Mouse (Mus musculus): ENCODE results near the gene Spint3.

Spint3 gene

DNA sequence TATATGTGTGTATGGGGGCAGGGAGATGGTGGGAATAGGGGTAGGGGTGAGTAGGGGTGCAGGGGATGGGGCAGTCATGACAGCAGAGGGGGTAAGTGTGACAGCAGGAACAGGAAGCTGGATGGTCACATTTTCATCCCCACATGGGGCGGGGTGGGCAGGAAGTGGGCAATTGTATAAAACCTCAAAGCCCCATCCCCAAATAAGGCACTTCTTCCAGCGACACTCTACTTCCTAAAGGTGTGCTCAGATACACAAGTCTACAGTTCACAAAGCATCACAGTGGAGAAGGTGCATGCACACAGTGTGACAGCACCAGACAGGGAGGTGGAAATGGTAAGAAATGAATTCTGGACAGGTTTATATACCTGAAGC lies 22.4 kb downstream of the Spint3 start:
- DNase-seq (ENCODE audit: extremely low read depth, low read depth, low spot score): no peak

DNA sequence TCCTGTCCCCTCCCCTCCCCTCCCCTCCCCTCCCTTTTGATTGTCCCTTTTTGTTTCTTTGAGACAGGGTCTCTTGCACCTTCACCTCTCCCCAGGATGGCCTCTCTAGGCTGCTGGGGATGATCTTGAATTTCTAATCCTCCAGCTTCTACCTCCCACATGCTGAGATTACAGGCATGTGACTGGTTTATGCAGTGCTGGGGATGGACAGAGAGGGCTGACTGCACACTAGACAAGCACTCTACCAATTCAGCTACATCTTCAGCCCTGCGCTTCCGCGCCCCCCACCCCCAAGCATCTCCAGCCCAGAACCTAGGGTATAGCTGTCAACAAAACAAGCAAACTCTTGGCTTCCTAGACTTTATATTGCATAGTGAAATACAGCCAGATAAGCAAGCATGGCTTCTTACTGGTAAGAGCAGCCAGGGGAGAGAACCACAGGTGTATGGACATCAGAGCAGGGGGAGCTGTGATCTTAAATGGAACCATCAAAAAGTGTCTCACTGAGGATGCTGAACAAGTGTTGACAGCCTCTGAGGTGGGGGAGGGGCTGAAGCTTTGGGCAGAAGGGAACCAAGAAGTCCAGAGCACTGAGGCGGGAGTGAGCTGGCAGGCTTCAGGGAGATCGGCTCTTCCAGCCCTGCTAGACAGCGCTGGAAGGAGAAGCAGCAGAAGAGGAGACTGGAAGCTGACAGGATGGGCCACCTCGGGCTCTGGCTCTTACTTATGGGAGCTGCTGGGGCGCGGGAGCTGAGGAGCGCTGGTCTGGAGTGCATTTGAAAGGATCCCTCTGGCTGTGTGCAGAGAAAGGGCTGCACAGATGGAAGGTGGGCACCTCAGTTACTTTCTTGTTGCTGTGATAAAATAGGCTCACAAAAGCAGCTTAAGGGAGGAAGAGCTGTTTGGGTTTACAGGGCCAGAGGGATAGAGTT lies 23.0 kb downstream of the Spint3 start:
- DNase-seq (ENCODE audit: extremely low read depth, low read depth, low spot score): no peak

GRCm38 (mm10) chr2:164549338-164549737 lies 23.9 kb downstream of the Spint3 start:
- DNase-seq (ENCODE audit: extremely low read depth, low read depth, low spot score): no peak

DNA sequence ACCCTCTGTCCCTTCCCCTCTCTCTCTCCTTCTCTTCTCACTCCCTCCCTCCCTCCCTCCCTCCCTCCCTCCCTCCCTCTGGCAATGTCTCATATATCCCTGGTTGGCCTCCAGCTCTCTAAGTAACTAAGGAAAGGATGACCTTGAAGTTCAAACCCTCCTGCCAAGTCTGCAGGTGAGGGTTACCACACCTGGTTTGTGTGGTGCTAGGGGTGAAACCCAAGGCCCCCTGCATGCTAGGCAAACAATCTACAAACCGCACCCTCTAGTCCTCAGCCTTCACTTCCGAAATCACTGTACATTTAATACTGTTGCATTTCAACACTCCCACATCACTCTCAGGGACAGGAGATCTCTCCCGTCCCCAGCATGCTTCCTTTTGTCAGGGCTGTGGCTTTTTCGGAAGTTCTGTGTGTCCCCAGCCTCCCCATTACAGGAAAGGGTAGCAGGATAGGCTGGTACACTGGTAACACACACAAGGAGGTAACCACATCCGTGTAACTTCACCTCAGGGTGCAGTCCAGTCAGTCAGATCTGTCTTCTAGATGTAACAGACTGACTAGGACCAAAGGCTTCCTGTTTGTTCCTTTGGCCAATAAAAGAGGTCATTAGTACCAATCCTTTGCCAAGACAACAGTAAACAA lies 28.7 kb downstream of the Spint3 start:
- no peak for DNase-seq (ENCODE audit: extremely low read depth, low read depth, low spot score)

- DNase-seq (ENCODE audit: extremely low read depth, low read depth, low spot score): no peak
Measured at GRCm38 (mm10) chr2:164543745-164544144, 29.5 kb downstream of the Spint3 start.

GRCm38 (mm10) chr2:164542598-164542997 lies 30.7 kb downstream of the Spint3 start:
- no peak for DNase-seq (ENCODE audit: extremely low read depth, low read depth, low spot score)

GRCm38 (mm10) chr2:164542132-164542531 lies 31.1 kb downstream of the Spint3 start:
- DNase-seq (ENCODE audit: extremely low read depth, low read depth, low spot score): no peak

- DNase-seq (ENCODE audit: extremely low read depth, low read depth, low spot score): no peak
Measured at GRCm38 (mm10) chr2:164540652-164541427, 32.4 kb downstream of the Spint3 start.

- DNase-seq (ENCODE audit: extremely low read depth, low read depth, low spot score): no peak
Measured at GRCm38 (mm10) chr2:164537003-164537402, 36.3 kb downstream of the Spint3 start.

DNA sequence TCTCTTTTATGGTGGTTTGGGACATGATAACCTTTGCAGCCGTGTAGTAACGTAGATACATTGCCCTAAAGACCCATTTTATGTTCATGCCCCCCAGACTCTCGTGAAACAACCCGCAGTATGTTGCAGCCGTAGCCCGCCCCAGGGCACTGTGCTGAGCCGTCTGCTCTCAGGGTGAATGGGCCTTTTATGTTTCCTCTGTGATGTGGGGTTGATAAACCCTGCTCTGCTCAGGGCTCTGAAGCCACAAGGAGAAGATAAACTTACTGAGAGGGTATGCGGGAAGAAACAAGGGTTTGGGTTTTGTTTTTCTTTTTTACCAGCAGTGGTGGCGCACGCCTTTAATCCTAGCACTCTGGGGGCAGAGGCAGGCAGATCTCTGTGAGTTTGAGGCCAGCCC lies 38.9 kb downstream of the Spint3 start:
- DNase-seq (ENCODE audit: extremely low read depth, low read depth, low spot score): no peak

GRCm38 (mm10) chr2:164531169-164531568 lies 42.1 kb downstream of the Spint3 start:
- no peak for DNase-seq (ENCODE audit: extremely low read depth, low read depth, low spot score)

GRCm38 (mm10) chr2:164528557-164528956 lies 44.7 kb downstream of the Spint3 start:
- DNase-seq (ENCODE audit: extremely low read depth, low read depth, low spot score): no peak

- DNase-seq (ENCODE audit: extremely low read depth, low read depth, low spot score): no peak
Measured at GRCm38 (mm10) chr2:164523301-164523773, 49.9 kb downstream of the Spint3 start.

DNA sequence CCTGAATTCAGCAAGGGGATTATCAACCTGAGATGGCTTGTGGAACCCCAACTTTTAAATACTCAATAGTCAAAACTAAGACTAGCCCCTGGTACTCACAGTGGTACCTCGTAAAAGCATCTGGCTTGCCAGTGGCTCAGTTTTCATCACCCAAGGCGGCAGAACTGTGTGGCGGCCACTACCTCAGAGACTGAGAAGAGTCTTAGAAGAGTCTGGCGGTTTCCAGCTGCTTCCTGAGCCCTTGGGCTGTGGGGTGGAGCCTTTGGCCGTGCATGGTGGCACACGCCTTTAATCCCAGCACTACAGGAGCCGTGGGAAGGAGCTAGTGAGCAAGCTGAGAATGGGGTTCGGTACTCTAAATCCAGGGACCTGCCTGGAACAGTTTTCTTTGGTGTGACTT lies 51.0 kb downstream of the Spint3 start:
- DNase-seq (ENCODE audit: extremely low read depth, low read depth, low spot score): no peak

GRCm38 (mm10) chr2:164521841-164522240 lies 51.4 kb downstream of the Spint3 start:
- no peak for DNase-seq (ENCODE audit: extremely low read depth, low read depth, low spot score)

DNA sequence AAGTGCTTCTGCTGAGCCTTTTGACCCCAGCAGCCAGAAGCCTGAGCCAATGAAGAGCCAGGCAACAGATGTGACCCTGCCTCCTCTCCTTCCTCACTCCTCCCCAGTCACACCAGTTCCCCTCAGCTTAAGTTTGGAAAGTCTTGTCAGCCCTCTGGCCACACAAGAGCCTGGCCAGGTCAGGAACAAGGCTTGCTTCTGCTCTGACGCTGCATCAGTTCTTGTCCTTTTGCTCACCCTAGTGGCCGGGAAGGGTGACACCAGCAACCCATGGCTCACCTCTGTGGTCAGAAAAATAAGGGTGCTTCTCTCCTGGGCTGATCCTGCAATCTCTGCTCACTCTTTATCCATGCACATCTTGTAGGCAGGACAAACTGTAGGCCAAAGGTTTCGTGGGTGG lies 52.5 kb downstream of the Spint3 start:
- no peak for DNase-seq (ENCODE audit: extremely low read depth, low read depth, low spot score)

Measured in fat pad, adult 2 months (tissue).